Mouse (Mus musculus) ES-E14 (cell line): ENCODE results near the gene Hmcn2. TPM values are rescaled to one million over a fixed set of nuclear protein-coding genes. Genes with fewer than 3 reads are reported as not detected.

Source experiments
- DNase-seq: peaks from one replicate; pipeline ENCODE4 v3.0.0-alpha.2; 2013; ENCODE audit warnings: low read depth, low spot score
- H3K27ac ChIP-seq: 2 replicates; pipeline ENCODE4 v1.5.1; 2012; ENCODE audit warnings: low read depth, mild to moderate bottlenecking, low read length, moderate library complexity, mixed read lengths; ENCODE audit not compliant: poor library complexity, insufficient read depth, severe bottlenecking
- H3K36me3 ChIP-seq: 2 replicates; pipeline ENCODE4 v1.6.1; 2012; ENCODE audit warnings: mild to moderate bottlenecking, low read length, moderate library complexity, mixed read lengths; ENCODE audit not compliant: control insufficient read depth, poor library complexity, insufficient read depth, severe bottlenecking
- H3K4me1 ChIP-seq, 2 experiments: fragments of 150-350 bp in 1 of 2; sonication (generic) in 1 of 2; 2 replicates each; pipeline ENCODE4 v1.6.1; 2012; ENCODE audit warnings: low read length in 2 of 2, mild to moderate bottlenecking in 1 of 2, mixed read lengths in 1 of 2; ENCODE audit not compliant: control insufficient read depth in 2 of 2, insufficient read depth in 2 of 2, poor library complexity in 1 of 2
- H3K4me3 ChIP-seq, 2 experiments: fragments of 150-350 bp in 1 of 2; sonication (generic) in 1 of 2; 2 replicates each; pipeline ENCODE4 v1.5.1; 2012; ENCODE audit warnings: low read length in 2 of 2, low read depth in 1 of 2, mild to moderate bottlenecking in 1 of 2, mixed read lengths in 1 of 2; ENCODE audit not compliant: insufficient read depth in 1 of 2, poor library complexity in 1 of 2, severe bottlenecking in 1 of 2
- H3K9ac ChIP-seq: 2 replicates; pipeline ENCODE4 v1.6.1; 2012; ENCODE audit warnings: low read depth, mild to moderate bottlenecking, low read length, mixed read lengths; ENCODE audit not compliant: poor library complexity, insufficient read depth, severe bottlenecking
- H3K9me3 ChIP-seq: fragments of 150-350 bp; sonication (generic); 2 replicates; pipeline ENCODE4 v1.6.1; 2012; ENCODE audit warnings: low read depth, mild to moderate bottlenecking, low read length; ENCODE audit not compliant: control insufficient read depth, insufficient read depth
- CHD2 ChIP-seq: IDR thresholded peaks from 2 replicates; pipeline ENCODE4 v1.6.1; 2014; ENCODE audit warnings: mild to moderate bottlenecking, low read depth, low read length, inconsistent platforms
- HCFC1 ChIP-seq: IDR thresholded peaks from 2 replicates; pipeline ENCODE4 v1.6.1; 2012; ENCODE audit warnings: low read length, inconsistent platforms, borderline replicate concordance; ENCODE audit not compliant: insufficient read depth
- MAFK ChIP-seq: IDR thresholded peaks from 2 replicates; pipeline ENCODE4 v1.6.1; 2014; ENCODE audit warnings: mild to moderate bottlenecking, low read depth, low read length, inconsistent platforms; ENCODE audit not compliant: insufficient read depth
- ZC3H11A ChIP-seq: IDR thresholded peaks from 2 replicates; pipeline ENCODE4 v1.6.1; 2012; ENCODE audit warnings: low read depth, mild to moderate bottlenecking, inconsistent platforms, low read length, borderline replicate concordance
- ZNF384 ChIP-seq: IDR thresholded peaks from 2 replicates; pipeline ENCODE4 v1.6.1; 2012; ENCODE audit warnings: low read depth, low read length, inconsistent platforms
- in situ Hi-C, 2 experiments: fragments of 600-800 bp; cut with MboI; formaldehyde crosslinking; loops; one replicate each; pipeline ENCODE4 v1.15.1; 2025; ENCODE audit warnings: low sequenced_read_pairs in 2 of 2, inconsistent platforms in 1 of 2; ENCODE audit not compliant: unreplicated experiment in 2 of 2
- total RNA-seq: library from RNA; depleted of rRNA; stranded (reverse); fragments of 300-350 nt; gene quantifications from 2 replicates; pipeline ENCODE4 v1.2.3, GENCODE M21; 2012

Gene Hmcn2
- total RNA-seq, 1 experiment = 4.9 TPM

DNA sequence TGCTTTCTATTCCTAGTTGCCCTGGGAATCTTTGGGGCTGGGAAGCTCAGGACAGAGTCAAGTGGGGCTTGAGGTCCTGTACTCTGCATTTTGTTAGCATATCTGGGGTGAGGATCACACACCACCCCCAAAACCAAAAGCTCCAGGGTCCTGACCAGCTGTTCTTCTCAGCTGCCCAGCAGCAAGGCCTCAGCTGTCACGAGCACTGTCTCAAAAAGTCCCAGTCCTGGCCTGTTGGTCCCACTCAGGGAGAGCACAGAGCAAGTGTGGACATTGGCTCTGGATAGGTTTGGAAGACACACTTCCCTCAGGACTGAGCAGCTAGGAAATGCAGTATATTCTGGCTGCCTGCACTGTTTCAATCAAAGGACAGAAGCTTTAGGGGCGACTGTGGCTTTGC lies 176.3 kb downstream of the Hmcn2 start:
- in situ Hi-C loops = no loop called here
- no peak for DNase-seq
- Histone ChIP-seq H3K27ac (no peak overlapping the region), H3K4me3 (no peak overlapping the region), H3K4me1 (peaks cover 0 to 5% of the 10 kb centered on the region in 2 experiments; a peak in 2 of 4 replicates), H3K9me3 (no peaks in the 10 kb centered on the region; the same call in 1 of the 2 replicates), H3K36me3 (peaks cover 64% of the 10 kb centered on the region), H3K9ac (no peak overlapping the region)
- no peak for TF ChIP-seq HCFC1
- TF ChIP-seq CHD2 = no peak
- no peak for TF ChIP-seq ZNF384

DNA sequence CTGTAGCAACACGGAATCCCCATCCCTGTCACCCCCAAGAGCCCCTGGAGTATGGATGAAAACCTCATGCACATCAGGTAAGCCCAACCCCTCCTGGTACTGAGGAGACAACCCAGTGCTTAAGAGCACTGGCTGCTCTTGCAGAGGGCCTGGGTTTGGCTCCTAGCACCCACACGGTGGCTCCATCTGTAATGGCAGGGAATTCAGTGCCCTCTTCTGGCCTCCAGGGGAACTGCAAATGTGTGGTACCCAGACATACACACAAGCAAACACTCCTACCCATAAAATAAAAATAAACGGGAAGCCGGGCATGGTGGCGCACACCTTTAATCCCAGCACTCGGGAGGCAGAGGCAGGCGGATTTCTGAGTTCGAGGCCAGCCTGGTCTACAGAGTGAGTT lies 178.1 kb downstream of the Hmcn2 start:
- no peak overlapping the region for H3K27ac ChIP-seq
- in situ Hi-C loops = no loop called here
- H3K4me1 ChIP-seq = peaks cover 2 to 12% of the 10 kb centered on the region in 2 experiments; a peak in 2 of 4 replicates

DNA sequence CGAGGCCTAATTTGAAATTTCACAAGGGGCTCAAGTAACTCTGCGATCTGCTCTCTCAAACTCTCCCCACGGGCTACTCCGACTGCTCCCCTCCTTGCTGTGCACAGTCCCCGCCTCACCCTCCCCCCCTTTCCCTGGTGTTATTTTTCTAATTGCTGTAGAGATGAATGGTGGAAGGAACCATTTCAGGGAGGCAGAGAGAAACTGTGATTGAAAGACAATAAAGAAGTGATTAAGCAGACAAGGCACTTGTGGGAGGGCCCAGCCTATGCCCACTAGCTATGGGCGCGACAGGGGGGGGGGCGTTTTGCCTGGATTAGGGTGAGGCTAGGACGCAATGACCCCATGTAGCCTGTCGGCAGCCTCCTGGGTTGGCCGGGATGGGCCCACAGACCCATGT lies 179.0 kb downstream of the Hmcn2 start:
- in situ Hi-C loops = no loop called here
- Histone ChIP-seq H3K36me3 (peaks cover 65% of the 10 kb centered on the region), H3K4me1 (peaks cover 2 to 12% of the 10 kb centered on the region in 2 experiments; a peak in 2 of 4 replicates), H3K4me3 (no peak overlapping the region), H3K9ac (no peak overlapping the region), H3K27ac (no peak overlapping the region), H3K9me3 (no peaks in the 10 kb centered on the region; the same call in 1 of the 2 replicates)
- TF ChIP-seq ZNF384 = no peak
- TF ChIP-seq MAFK = no peak
- no peak for TF ChIP-seq CHD2
- no peak for TF ChIP-seq ZC3H11A
- TF ChIP-seq HCFC1 = no peak
- DNase-seq = no peak

More for the DNA sequence above, 178.1 kb downstream of the Hmcn2 start:
- no peak overlapping the region for H3K9ac ChIP-seq
- H3K36me3 ChIP-seq = peaks cover 67% of the 10 kb centered on the region
- DNase-seq = no peak
- no peak overlapping the region for H3K4me3 ChIP-seq
- TF ChIP-seq ZNF384 (no peak), HCFC1 (no peak), CHD2 (no peak), ZC3H11A (no peak)
- no peaks in the 10 kb centered on the region; the same call in 1 of the 2 replicates for H3K9me3 ChIP-seq

DNA sequence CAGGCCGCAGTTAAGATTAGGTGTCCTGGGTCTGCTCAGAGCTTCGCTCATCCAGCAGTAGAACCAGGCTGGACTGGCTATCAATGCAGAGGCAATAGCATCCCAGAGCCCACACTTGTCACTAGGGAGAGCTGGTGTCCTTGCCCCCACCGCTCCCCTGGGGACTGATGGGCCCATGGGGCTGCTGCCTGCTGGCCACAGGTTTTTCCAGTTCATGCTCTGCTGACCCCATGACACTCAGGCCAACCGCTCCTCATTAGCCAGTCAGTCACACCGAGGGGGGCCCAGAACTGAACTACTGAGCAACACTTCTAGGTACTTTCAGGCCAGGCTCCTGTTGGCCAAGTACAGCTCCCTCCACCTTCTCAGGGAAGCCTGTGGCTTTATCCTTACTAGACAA lies 180.1 kb downstream of the Hmcn2 start:
- Histone ChIP-seq H3K4me1 (peaks cover 2 to 12% of the 10 kb centered on the region in 2 experiments; a peak in 2 of 4 replicates), H3K27ac (no peak overlapping the region), H3K9ac (no peak overlapping the region), H3K36me3 (peaks cover 64% of the 10 kb centered on the region), H3K4me3 (no peak overlapping the region), H3K9me3 (no peaks in the 10 kb centered on the region; the same call in 1 of the 2 replicates)
- in situ Hi-C loops = no loop called here
- no peak for DNase-seq
- no peak for TF ChIP-seq MAFK

DNA sequence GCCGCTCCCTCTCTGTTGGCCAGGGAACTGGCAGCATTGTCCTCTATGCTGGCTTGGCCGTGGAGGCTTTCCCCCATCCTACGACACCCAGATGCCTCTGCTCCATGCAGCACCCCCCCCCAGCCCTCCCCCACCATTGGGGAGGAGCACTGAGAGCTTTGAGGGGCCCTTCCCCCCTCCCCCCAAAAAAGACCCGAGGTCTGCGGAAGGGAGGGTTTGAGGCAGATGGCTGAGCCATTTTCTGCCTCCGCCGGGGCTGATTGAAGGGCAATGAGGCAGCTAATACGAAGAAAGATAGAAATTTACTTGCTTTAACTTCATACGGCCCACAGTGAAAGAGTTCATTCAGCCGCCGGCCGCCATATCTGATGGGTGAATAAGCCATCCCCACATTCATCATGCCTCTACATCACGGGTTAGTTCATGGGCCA lies 180.8 kb downstream of the Hmcn2 start:
- H3K36me3 ChIP-seq = peaks cover 65% of the 10 kb centered on the region
- no peak overlapping the region for H3K4me3 ChIP-seq
- H3K9me3 ChIP-seq = no peaks in the 10 kb centered on the region; the same call in 1 of the 2 replicates
- DNase-seq = no peak
- no peak overlapping the region for H3K27ac ChIP-seq
- H3K4me1 ChIP-seq = peaks cover 2 to 12% of the 10 kb centered on the region in 2 experiments; a peak in 2 of 4 replicates
- TF ChIP-seq CHD2 (no peak), MAFK (no peak), ZC3H11A (no peak), HCFC1 (no peak), ZNF384 (no peak)
- in situ Hi-C loops = no loop called here
- no peak overlapping the region for H3K9ac ChIP-seq
